Mouse (Mus musculus) liver, adult 2 months (tissue): ENCODE measurements around the gene Dntt. TPM values are rescaled to one million over a fixed set of nuclear protein-coding genes. Genes with fewer than 3 reads are reported as not detected.

Experiments used
- DNase-seq: peaks from one replicate; pipeline ENCODE4 v3.0.0-alpha.2; 2011; ENCODE audit warnings: low read depth, low spot score; ENCODE audit errors: extremely low read depth
- H3K27ac ChIP-seq: fragments of 200-500 bp; replicated peaks from 2 replicates; pipeline ENCODE4 v1.5.1; 2012; ENCODE audit warnings: low read depth, mild to moderate bottlenecking, control low read depth, inconsistent platforms, low read length; ENCODE audit not compliant: insufficient read depth
- H3K27me3 ChIP-seq: fragments of 200-500 bp; 2 replicates; pipeline ENCODE4 v1.6.1; 2012; ENCODE audit warnings: mild to moderate bottlenecking, moderate library complexity, low read length, inconsistent platforms; ENCODE audit not compliant: control insufficient read depth, insufficient read depth
- H3K36me3 ChIP-seq: fragments of 200-500 bp; 2 replicates; pipeline ENCODE4 v1.6.1; 2012; ENCODE audit warnings: low read length, inconsistent platforms; ENCODE audit not compliant: control insufficient read depth, insufficient read depth
- H3K4me1 ChIP-seq: fragments of 200-500 bp; 2 replicates; pipeline ENCODE4 v1.6.1; 2011; ENCODE audit warnings: low read length; ENCODE audit not compliant: control insufficient read depth, insufficient read depth
- H3K4me3 ChIP-seq: fragments of 200-500 bp; 2 replicates; pipeline ENCODE4 v1.5.1; 2011; ENCODE audit warnings: low read depth, mild to moderate bottlenecking, control low read depth, low read length, moderate library complexity; ENCODE audit not compliant: insufficient read depth
- H3K79me2 ChIP-seq: fragments of 200-500 bp; 2 replicates; pipeline ENCODE4 v1.6.1; 2012; ENCODE audit warnings: inconsistent platforms, mild to moderate bottlenecking, low read length, moderate library complexity; ENCODE audit not compliant: control insufficient read depth, insufficient read depth
- H3K9ac ChIP-seq: fragments of 200-500 bp; 2 replicates; pipeline ENCODE4 v1.6.1; 2012; ENCODE audit warnings: low read depth, mild to moderate bottlenecking, control low read depth, inconsistent platforms, low read length
- CTCF ChIP-seq: fragments of 200-500 bp; IDR thresholded peaks from 2 replicates; pipeline ENCODE4 v1.5.1; 2011; ENCODE audit warnings: low read depth, low read length, control low read depth
- POLR2A ChIP-seq: fragments of 200-500 bp; IDR thresholded peaks from 2 replicates; pipeline ENCODE4 v1.6.1; 2011; ENCODE audit warnings: low read length, control low read depth; ENCODE audit not compliant: insufficient read depth; ENCODE audit errors: extremely low read depth
- WGBS: fragments of 180-500 bp; shearing (Covaris S2); methylation state at CpG from one replicate; pipeline ENCODE4 v1.1.7; 2018; 5-methylcytosine and 5-hydroxymethylcytosine counted together
- polyA plus RNA-seq: library from polyadenylated mRNA; depleted of rRNA; stranded (reverse); fragments of >200 nt; gene quantifications from 2 replicates; pipeline ENCODE4 v1.2.3, GENCODE M21; 2012
- total RNA-seq: library from RNA; depleted of rRNA; stranded (reverse); fragments of >200 nt; gene quantifications from 2 replicates; pipeline ENCODE4 v1.2.3, GENCODE M21; 2014

Dntt gene
- total and polyA plus RNA-seq, 2 experiments: 0.39 to 1.4 TPM

- no peak overlapping the region for H3K27ac ChIP-seq
These were observed 15.1 kb upstream of the Dntt start for GRCm38 (mm10) chr19:41014003-41014402.

GRCm38 (mm10) chr19:41015951-41016716, 12.9 kb upstream of the Dntt start:
- Histone ChIP-seq H3K27ac (no peak overlapping the region), H3K9ac (no peak overlapping the region), H3K4me3 (no peak overlapping the region), H3K27me3 (no peaks in the 10 kb centered on the region), H3K4me1 (peaks cover 3% of the 10 kb centered on the region; the same call in 1 of the 2 replicates), H3K36me3 (no peaks in the 10 kb centered on the region), H3K79me2 (no peaks in the 10 kb centered on the region)
- TF ChIP-seq CTCF: peak; percentile 42
- TF ChIP-seq POLR2A: no peak
- peak; percentile 83 for DNase-seq
- 11% methylated on average over 14 of the region's 14 CpGs for WGBS

More at GRCm38 (mm10) chr19:41014003-41014402, 15.1 kb upstream of the Dntt start:
- no peaks in the 10 kb centered on the region for H3K79me2 ChIP-seq
- H3K4me1 ChIP-seq: peaks cover 3% of the 10 kb centered on the region; the same call in 1 of the 2 replicates
- DNase-seq: no peak
- TF ChIP-seq POLR2A: no peak
- H3K9ac ChIP-seq: no peak overlapping the region
- H3K4me3 ChIP-seq: no peak overlapping the region
- H3K36me3 ChIP-seq: no peaks in the 10 kb centered on the region
- 38% methylated on average over 9 of the region's 9 CpGs for WGBS
- no peaks in the 10 kb centered on the region for H3K27me3 ChIP-seq

- TF ChIP-seq POLR2A (no peak), CTCF (no peak)
- 69% methylated on average over 5 of the region's 5 CpGs for WGBS
- DNase-seq: no peak
- Histone ChIP-seq H3K4me1 (peaks cover 3% of the 10 kb centered on the region; the same call in 1 of the 2 replicates), H3K79me2 (no peaks in the 10 kb centered on the region), H3K36me3 (no peaks in the 10 kb centered on the region), H3K9ac (no peak overlapping the region), H3K27me3 (no peaks in the 10 kb centered on the region), H3K27ac (no peak overlapping the region), H3K4me3 (no peak overlapping the region)
These were observed 9.9 kb upstream of the Dntt start for GRCm38 (mm10) chr19:41019164-41019675.

- 53% methylated on average over 3 of the region's 3 CpGs for WGBS
- H3K4me3 ChIP-seq: no peak overlapping the region
- no peaks in the 10 kb centered on the region for H3K27me3 ChIP-seq
- no peaks in the 10 kb centered on the region for H3K36me3 ChIP-seq
- no peak overlapping the region for H3K27ac ChIP-seq
- no peaks in the 10 kb centered on the region for H3K79me2 ChIP-seq
- TF ChIP-seq CTCF: no peak
- no peak for TF ChIP-seq POLR2A
- H3K4me1 ChIP-seq: peaks cover 3% of the 10 kb centered on the region; the same call in 1 of the 2 replicates
- H3K9ac ChIP-seq: no peak overlapping the region
- no peak for DNase-seq
These were observed 8.5 kb upstream of the Dntt start for GRCm38 (mm10) chr19:41020537-41020936.

- no peak overlapping the region for H3K27ac ChIP-seq
- H3K4me1 ChIP-seq: no peaks in the 10 kb centered on the region
- no peaks in the 10 kb centered on the region for H3K79me2 ChIP-seq
- no peak overlapping the region for H3K4me3 ChIP-seq
- no peaks in the 10 kb centered on the region for H3K27me3 ChIP-seq
- no peak overlapping the region for H3K9ac ChIP-seq
- no peaks in the 10 kb centered on the region for H3K36me3 ChIP-seq
- no peak for TF ChIP-seq CTCF
- TF ChIP-seq POLR2A: no peak
- 68% methylated on average over 4 of the region's 4 CpGs for WGBS
- DNase-seq: no peak
These were observed 6.8 kb upstream of the Dntt start for GRCm38 (mm10) chr19:41022244-41022643.

- H3K27ac ChIP-seq: no peak overlapping the region
- H3K27me3 ChIP-seq: no peaks in the 10 kb centered on the region
- no peak for DNase-seq
- TF ChIP-seq POLR2A: no peak
- TF ChIP-seq CTCF: no peak
- no peak overlapping the region for H3K9ac ChIP-seq
- no peak overlapping the region for H3K4me3 ChIP-seq
- WGBS: 85% methylated on average over 8 of the region's 8 CpGs
- no peaks in the 10 kb centered on the region for H3K36me3 ChIP-seq
- no peaks in the 10 kb centered on the region for H3K79me2 ChIP-seq
- no peaks in the 10 kb centered on the region for H3K4me1 ChIP-seq
These were observed 2.5 kb upstream of the Dntt start for GRCm38 (mm10) chr19:41026551-41026950.
